Mouse (Mus musculus) MEL (cell line): ENCODE data around the gene Asic5. TPM values are rescaled to one million over a fixed set of nuclear protein-coding genes. Genes with fewer than 3 reads are reported as not detected.

Experiments used
- DNase-seq: peaks from one replicate; pipeline ENCODE4 v3.0.0; 2011; ENCODE audit warnings: low read depth, low spot score
- H3K27ac ChIP-seq: 2 replicates; pipeline ENCODE4 v1.5.1; 2012; ENCODE audit warnings: low read depth, mild to moderate bottlenecking, control low read depth, low read length, moderate library complexity; ENCODE audit not compliant: control insufficient read depth
- H3K27me3 ChIP-seq, 2 experiments: fragments of 150-350 bp in 1 of 2; sonication (generic) in 1 of 2; 2 replicates each; pipeline ENCODE4 v1.6.1; 2012; ENCODE audit warnings: low read length in 2 of 2, mild to moderate bottlenecking in 2 of 2, improper control_type of control experiment in 1 of 2, moderate library complexity in 1 of 2; ENCODE audit not compliant: insufficient read depth in 2 of 2, control insufficient read depth in 1 of 2
- H3K36me3 ChIP-seq, 2 experiments: 2 replicates each; pipeline ENCODE4 v1.6.1; 2012 to 2014; ENCODE audit warnings: low read length in 2 of 2, improper control_type of control experiment in 1 of 2, inconsistent platforms in 1 of 2, mild to moderate bottlenecking in 1 of 2; ENCODE audit not compliant: insufficient read depth in 2 of 2, control insufficient read depth in 1 of 2
- H3K4me1 ChIP-seq, 2 experiments: fragments of 150-350 bp in 1 of 2; sonication (generic) in 1 of 2; 2 replicates each; pipeline ENCODE4 v1.6.1; 2012; ENCODE audit warnings: low read length in 2 of 2, improper control_type of control experiment in 1 of 2, mild to moderate bottlenecking in 1 of 2; ENCODE audit not compliant: insufficient read depth in 2 of 2, control insufficient read depth in 1 of 2
- H3K4me3 ChIP-seq, 2 experiments: fragments of 150-350 bp in 1 of 2; sonication (generic) in 1 of 2; 2 replicates each; pipeline ENCODE4 v1.5.1; 2012; ENCODE audit warnings: low read depth in 2 of 2, low read length in 2 of 2, mild to moderate bottlenecking in 2 of 2, moderate library complexity in 2 of 2, control low read depth in 1 of 2, improper control_type of control experiment in 1 of 2; ENCODE audit not compliant: control insufficient read depth in 1 of 2, insufficient read depth in 1 of 2
- H3K79me2 ChIP-seq: 2 replicates; pipeline ENCODE4 v1.6.1; 2012; ENCODE audit warnings: mild to moderate bottlenecking, low read length, moderate library complexity; ENCODE audit not compliant: control insufficient read depth, poor library complexity, insufficient read depth
- H3K9ac ChIP-seq: 2 replicates; pipeline ENCODE4 v1.6.1; 2012; ENCODE audit warnings: low read depth, mild to moderate bottlenecking, control low read depth, low read length, moderate library complexity; ENCODE audit not compliant: control insufficient read depth, poor library complexity, severe bottlenecking
- H3K9me3 ChIP-seq: fragments of 150-350 bp; sonication (generic); replicated peaks from 2 replicates; pipeline ENCODE4 v1.6.1; 2012; ENCODE audit warnings: mild to moderate bottlenecking, low read length, improper control_type of control experiment, moderate library complexity; ENCODE audit not compliant: insufficient read depth
- CHD2 ChIP-seq: IDR thresholded peaks from 2 replicates; pipeline ENCODE4 v1.6.1; 2011; ENCODE audit warnings: low read length, improper control_type of control experiment
- ELF1 ChIP-seq: IDR thresholded peaks from 2 replicates; pipeline ENCODE4 v1.6.1; 2014; ENCODE audit warnings: low read depth, mild to moderate bottlenecking, inconsistent platforms, low read length, improper control_type of control experiment, moderate library complexity
- ETS1 ChIP-seq: IDR thresholded peaks from 2 replicates; pipeline ENCODE4 v1.6.1; 2012; ENCODE audit warnings: low read depth, mild to moderate bottlenecking, inconsistent platforms, low read length, improper control_type of control experiment, moderate library complexity
- GABPA ChIP-seq: IDR thresholded peaks from 2 replicates; pipeline ENCODE4 v1.6.1; 2012; ENCODE audit warnings: low read depth, mild to moderate bottlenecking, inconsistent platforms, low read length, improper control_type of control experiment, moderate library complexity
- GATA1 ChIP-seq: IDR thresholded peaks from 2 replicates; pipeline ENCODE4 v1.6.1; 2011; ENCODE audit warnings: low read depth, low read length, improper control_type of control experiment
- JUND ChIP-seq: IDR thresholded peaks from 2 replicates; pipeline ENCODE4 v1.6.1; 2011; ENCODE audit warnings: low read depth, mild to moderate bottlenecking, improper control_type of control experiment, low read length
- KAT2A ChIP-seq: conservative IDR thresholded peaks from 2 replicates; pipeline ENCODE4 v1.6.1; 2012; ENCODE audit warnings: low read depth, low read length, improper control_type of control experiment, inconsistent platforms
- MAFK ChIP-seq: IDR thresholded peaks from 2 replicates; pipeline ENCODE4 v1.6.1; 2011; ENCODE audit warnings: low read depth, mild to moderate bottlenecking, low read length, improper control_type of control experiment, borderline replicate concordance
- MAX ChIP-seq: IDR thresholded peaks from 2 replicates; pipeline ENCODE4 v1.6.1; 2011; ENCODE audit warnings: low read length, improper control_type of control experiment
- MXI1 ChIP-seq: IDR thresholded peaks from 2 replicates; pipeline ENCODE4 v1.6.1; 2011; ENCODE audit warnings: mild to moderate bottlenecking, low read depth, low read length, improper control_type of control experiment
- POLR2A ChIP-seq, 2 experiments: IDR thresholded peaks; 2 replicates each; pipeline ENCODE4 v1.6.1; 2011 to 2012; ENCODE audit warnings: low read length in 2 of 2, mild to moderate bottlenecking in 2 of 2, control low read depth in 1 of 2, improper control_type of control experiment in 1 of 2, low read depth in 1 of 2, moderate library complexity in 1 of 2; ENCODE audit not compliant: control insufficient read depth in 1 of 2, insufficient read depth in 1 of 2, poor library complexity in 1 of 2
- POLR2AphosphoS5 ChIP-seq: IDR thresholded peaks from 2 replicates; pipeline ENCODE4 v1.6.1; 2012; ENCODE audit warnings: low read depth, borderline replicate concordance, mild to moderate bottlenecking, inconsistent platforms, low read length, moderate library complexity, mixed read lengths
- RAD21 ChIP-seq: IDR thresholded peaks from 2 replicates; pipeline ENCODE4 v1.6.1; 2011; ENCODE audit warnings: mild to moderate bottlenecking, low read depth, low read length, improper control_type of control experiment
- SIN3A ChIP-seq: IDR thresholded peaks from 2 replicates; pipeline ENCODE4 v1.6.1; 2012; ENCODE audit warnings: low read length, improper control_type of control experiment, inconsistent platforms
- SMC3 ChIP-seq: IDR thresholded peaks from 2 replicates; pipeline ENCODE4 v1.6.1; 2011; ENCODE audit warnings: low read depth, low read length, improper control_type of control experiment
- ZC3H11A ChIP-seq: IDR thresholded peaks from 2 replicates; pipeline ENCODE4 v1.6.1; 2012; ENCODE audit warnings: low read depth, mild to moderate bottlenecking, inconsistent platforms, low read length, improper control_type of control experiment
- ZMIZ1 ChIP-seq: IDR thresholded peaks from 2 replicates; pipeline ENCODE4 v1.6.1; 2012; ENCODE audit warnings: low read depth, mild to moderate bottlenecking, inconsistent platforms, low read length, improper control_type of control experiment, moderate library complexity
- ZNF384 ChIP-seq: IDR thresholded peaks from 2 replicates; pipeline ENCODE4 v1.6.1; 2012; ENCODE audit warnings: low read depth, mild to moderate bottlenecking, inconsistent platforms, low read length, improper control_type of control experiment
- polyA plus RNA-seq, 2 experiments: library from polyadenylated mRNA; stranded (reverse) in 1 of 2; unstranded in 1 of 2; fragments of >175 nt in 1 of 2; fragments of >200 nt in 1 of 2; gene quantifications; 2 replicates each; pipeline versions ENCODE4 v1.2.1 to v1.2.4; 2012; ENCODE audit warnings: low replicate concordance in 2 of 2, low read depth in 1 of 2; ENCODE audit not compliant: insufficient read length in 2 of 2, insufficient read depth in 1 of 2, missing spikeins in 1 of 2
- total RNA-seq: library from RNA; depleted of rRNA; stranded (reverse); fragments of 300-350 nt; gene quantifications from 2 replicates; pipeline ENCODE4 v1.2.3, GENCODE M21; 2012; rRNA removed

Asic5 gene
- total and polyA plus RNA-seq, 3 experiments, result not detected

GRCm38 (mm10) chr3:82061402-82062180 lies 79.5 kb downstream of the Asic5 start:
- H3K4me3 ChIP-seq, result no peak overlapping the region
- no peaks in the 10 kb centered on the region for H3K79me2 ChIP-seq
- H3K9me3 ChIP-seq, result no peaks in the 10 kb centered on the region
- no peak overlapping the region for H3K27ac ChIP-seq
- no peaks in the 10 kb centered on the region for H3K36me3 ChIP-seq
- no peak for DNase-seq
- TF ChIP-seq RAD21 (no peak), POLR2A (IDR thresholded peaks at IDR 0.05; ENCODE audit: control insufficient read depth in 1 of 2, insufficient read depth in 1 of 2, low read depth in 1 of 2, low read length in 2 of 2, poor library complexity in 1 of 2) (no peak), CHD2 (no peak), GATA1 (no peak), GABPA (no peak), JUND (no peak), MAFK (no peak), ELF1 (no peak), ZMIZ1 (no peak), ETS1 (no peak), SMC3 (no peak), SIN3A (no peak)
- H3K27me3 ChIP-seq, result no peaks in the 10 kb centered on the region
- H3K4me1 ChIP-seq, result no peaks in the 10 kb centered on the region
- H3K9ac ChIP-seq, result no peak overlapping the region

DNA sequence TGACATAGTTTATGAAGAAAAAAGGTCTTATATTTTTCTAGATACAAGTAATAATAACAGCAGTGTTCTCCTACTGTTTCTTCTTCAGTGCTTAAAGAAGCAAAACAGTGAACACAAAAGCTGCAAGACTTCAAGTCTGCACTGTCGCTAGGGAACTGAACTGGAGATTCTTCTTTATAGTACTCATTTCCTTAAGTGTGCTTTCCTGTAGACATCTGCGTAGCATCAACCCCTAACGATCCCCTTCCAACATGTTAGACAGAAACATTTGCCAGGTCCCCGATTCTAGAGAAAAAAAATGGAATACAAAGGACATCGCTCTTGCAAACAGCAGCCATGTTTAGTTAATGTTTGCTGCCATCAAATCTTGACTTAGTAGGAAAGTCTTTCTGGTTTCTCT lies 85.7 kb downstream of the Asic5 start:
- H3K9ac ChIP-seq, result no peak overlapping the region
- no peaks in the 10 kb centered on the region for H3K9me3 ChIP-seq
- no peak overlapping the region for H3K4me3 ChIP-seq
- H3K79me2 ChIP-seq, result no peaks in the 10 kb centered on the region
- no peaks in the 10 kb centered on the region for H3K36me3 ChIP-seq
- TF ChIP-seq ETS1 (no peak), ZNF384 (no peak), POLR2AphosphoS5 (no peak), SIN3A (no peak), SMC3 (no peak), KAT2A (no peak), ZC3H11A (no peak), MAX (no peak), MXI1 (no peak)
- H3K27ac ChIP-seq, result no peak overlapping the region
- H3K27me3 ChIP-seq, result no peaks in the 10 kb centered on the region
- H3K4me1 ChIP-seq, result no peaks in the 10 kb centered on the region
- DNase-seq, result no peak

Other genes with a start within 250 kb of the Asic5 start
- gene Ctso, start 49.7 kb upstream of the Asic5 start, total RNA-seq, result 0.23 and 0.50 TPM in 2 replicates
- under 1 TPM in 1 of 2 experiments, not detected in 1; 0.15 TPM for gene Ctso, start 49.7 kb upstream of the Asic5 start, polyA plus RNA-seq
- gene Tdo2, start 6.1 kb upstream of the Asic5 start, total RNA-seq, result not detected in 2 replicates
- gene Tdo2, start 6.1 kb upstream of the Asic5 start, polyA plus RNA-seq, result not detected
- not detected in 2 replicates for gene Gucy1b1, start 92.4 kb downstream of the Asic5 start, total RNA-seq
- not detected for gene Gucy1b1, start 92.4 kb downstream of the Asic5 start, polyA plus RNA-seq
- not detected in 2 replicates for gene Gucy1a1, start 163.5 kb downstream of the Asic5 start, total RNA-seq
- not detected for gene Gucy1a1, start 163.5 kb downstream of the Asic5 start, polyA plus RNA-seq